Mouse (Mus musculus): ENCODE measurements around the gene Nanos2. TPM values are rescaled to one million over a fixed set of nuclear protein-coding genes. Genes with fewer than 3 reads are reported as not detected.

Gene Nanos2
- polyA plus RNA-seq, 1 experiment from 2014 or later, result not detected

GRCm38 (mm10) chr7:19024096-19024506, 36.9 kb downstream of the Nanos2 start, which contains the start of gene Sympk:
Sympk (plus strand) TSS chr7:19024377.
- H3K4me2 ChIP-seq (replicated peaks), result peak within 1 kb of the TSS; percentile 93
- H3K9ac ChIP-seq, result peak within 1 kb of the TSS; percentile 97
- WGBS, result under 1% methylated on average over 40 of the region's 50 CpGs
- no peaks in the 10 kb centered on the region for H3K9me3 ChIP-seq
- H3K4me3 ChIP-seq, result peak within 1 kb of the TSS; percentile 84
- peaks cover 28% of the 10 kb centered on the region for H3K4me1 ChIP-seq
- ATAC-seq (ENCODE audit: low FRiP score, low read depth), result peak; percentile 96
- 0 out of 2 replicates have a peak within 1 kb of the TSS, but pooled peaks have one; percentile 12 for H3K27ac ChIP-seq
- H3K27me3 ChIP-seq, result peaks cover 44% of the 10 kb centered on the region
- H3K36me3 ChIP-seq, result peaks cover 7% of the 10 kb centered on the region

GRCm38 (mm10) chr7:19024581-19025255, 37.5 kb downstream of the Nanos2 start:
- peak; percentile 52 for ATAC-seq (ENCODE audit: low FRiP score, low read depth)
- H3K4me3 ChIP-seq, result peak overlapping the region; percentile 84
- H3K9ac ChIP-seq, result peak overlapping the region; percentile 97
- peaks cover 41% of the 10 kb centered on the region for H3K27me3 ChIP-seq
- H3K27ac ChIP-seq, result 0 out of 2 replicates have a peak overlapping the region, but pooled peaks have one; percentile 12
- WGBS, result 1% methylated on average over 25 of the region's 36 CpGs
- peaks cover 13% of the 10 kb centered on the region for H3K36me3 ChIP-seq
- H3K4me1 ChIP-seq, result peaks cover 28% of the 10 kb centered on the region
- H3K4me2 ChIP-seq (replicated peaks), result peak overlapping the region; percentile 93
- no peaks in the 10 kb centered on the region for H3K9me3 ChIP-seq

- Histone ChIP-seq H3K4me2 (replicated peaks) (no peak overlapping the region), H3K4me1 (peaks cover 22% of the 10 kb centered on the region), H3K4me3 (no peak overlapping the region), H3K9me3 (no peaks in the 10 kb centered on the region), H3K27me3 (peaks cover 9% of the 10 kb centered on the region), H3K9ac (no peak overlapping the region), H3K27ac (no peak overlapping the region), H3K36me3 (peaks cover 46% of the 10 kb centered on the region)
- no peak for ATAC-seq (ENCODE audit: low FRiP score, low read depth)
These were observed 40.9 kb downstream of the Nanos2 start for GRCm38 (mm10) chr7:19028067-19028466.

DNA sequence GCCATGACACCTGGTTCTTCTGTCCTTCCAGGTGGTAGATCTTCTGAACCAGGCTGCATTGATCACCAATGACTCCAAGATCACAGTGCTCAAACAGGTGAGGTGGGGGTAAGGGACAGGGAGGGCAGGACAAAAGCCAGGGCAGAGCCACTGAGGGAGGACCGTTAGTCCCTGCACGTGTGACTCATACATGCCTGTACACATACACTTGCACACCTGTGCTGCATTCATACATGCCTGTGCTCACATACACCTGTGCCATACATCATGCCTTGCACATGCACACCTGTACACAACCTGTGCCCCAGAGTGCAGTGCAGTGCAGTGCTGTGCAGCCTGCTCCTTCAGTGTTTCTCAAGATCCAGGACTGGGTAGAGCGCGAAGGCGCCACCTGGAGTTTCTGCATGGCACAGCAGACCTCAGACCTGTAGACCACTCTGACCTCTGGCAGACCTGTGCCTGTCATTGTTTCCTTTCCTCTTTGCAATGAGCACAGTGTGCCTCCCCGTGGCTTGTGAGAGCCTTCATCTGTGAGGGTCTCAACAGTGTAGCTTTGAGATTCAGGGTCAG, 42.0 kb downstream of the Nanos2 start:
- Histone ChIP-seq H3K27ac (no peak overlapping the region), H3K4me2 (replicated peaks) (no peak overlapping the region), H3K4me3 (no peak overlapping the region), H3K27me3 (no peaks in the 10 kb centered on the region), H3K9me3 (no peaks in the 10 kb centered on the region), H3K9ac (no peak overlapping the region), H3K36me3 (peaks cover 54% of the 10 kb centered on the region), H3K4me1 (peaks cover 14% of the 10 kb centered on the region)
- 62% methylated on average over 6 of the region's 6 CpGs for WGBS
- ATAC-seq (ENCODE audit: low FRiP score, low read depth), result no peak; the same call in 1 of the 2 replicates

DNA sequence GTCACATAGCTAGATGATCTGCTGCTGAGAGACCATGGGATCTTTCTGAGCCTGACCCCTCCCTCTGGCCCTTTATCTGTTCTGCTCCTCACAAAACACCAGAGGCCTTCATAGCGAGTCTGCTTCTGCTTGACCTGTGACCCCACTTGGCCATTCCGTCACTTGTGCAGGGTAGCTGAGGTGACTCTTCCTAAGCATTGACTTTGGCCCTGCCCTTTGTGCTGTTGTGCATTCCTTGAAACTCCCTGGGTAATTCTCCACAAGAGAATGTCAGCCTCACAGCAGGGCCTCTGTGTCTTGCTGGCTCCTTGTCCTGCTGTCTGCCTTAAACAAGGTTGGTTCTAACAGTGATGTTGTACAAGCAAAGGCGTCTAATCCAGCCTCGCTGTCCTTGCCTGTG, 44.4 kb downstream of the Nanos2 start:
- no peak overlapping the region for H3K4me3 ChIP-seq
- no peaks in the 10 kb centered on the region for H3K9me3 ChIP-seq
- ATAC-seq (ENCODE audit: low FRiP score, low read depth), result no peak
- peaks cover 79% of the 10 kb centered on the region for H3K36me3 ChIP-seq
- WGBS, result 84% methylated on average over 4 of the region's 4 CpGs
- no peaks in the 10 kb centered on the region for H3K27me3 ChIP-seq
- H3K4me1 ChIP-seq, result no peaks in the 10 kb centered on the region
- H3K27ac ChIP-seq, result no peak overlapping the region
- no peak overlapping the region for H3K9ac ChIP-seq
- no peak overlapping the region for H3K4me2 ChIP-seq (replicated peaks)

Other genes starting within 250 kb of the Nanos2 start
- not detected in 2 replicates for gene Psg19, start 188.9 kb upstream of the Nanos2 start, polyA plus RNA-seq (2015; fragmentation: Nextera tagmentation; extraction: Ambion mirVana)
- 0.09 TPM in 1 of 2 replicates, not detected in the other for gene Psg17, start 165.8 kb upstream of the Nanos2 start, polyA plus RNA-seq (2015; fragmentation: Nextera tagmentation; extraction: Ambion mirVana)
- gene Mill2, start 147.4 kb upstream of the Nanos2 start, polyA plus RNA-seq (2015; fragmentation: Nextera tagmentation; extraction: Ambion mirVana), result 0.17 and 0.23 TPM in 2 replicates
- gene Pglyrp1, start 116.1 kb upstream of the Nanos2 start, polyA plus RNA-seq (2015; fragmentation: Nextera tagmentation; extraction: Ambion mirVana), result 0.74 and 1.0 TPM in 2 replicates
- 32.8 and 34.6 TPM in 2 replicates for gene Ccdc61, start 77.0 kb upstream of the Nanos2 start, polyA plus RNA-seq (2015; fragmentation: Nextera tagmentation; extraction: Ambion mirVana)
- gene Nova2, start 61.5 kb upstream of the Nanos2 start, polyA plus RNA-seq (2015; fragmentation: Nextera tagmentation; extraction: Ambion mirVana), result 0.33 and 0.41 TPM in 2 replicates
- gene Mypop, start 3.8 kb downstream of the Nanos2 start, polyA plus RNA-seq (2015; fragmentation: Nextera tagmentation; extraction: Ambion mirVana), result 5.2 and 6.3 TPM in 2 replicates
- 26.3 and 26.9 TPM in 2 replicates for gene Irf2bp1, start 16.6 kb downstream of the Nanos2 start, polyA plus RNA-seq (2015; fragmentation: Nextera tagmentation; extraction: Ambion mirVana)
- gene Foxa3, start 36.1 kb downstream of the Nanos2 start, polyA plus RNA-seq (2015; fragmentation: Nextera tagmentation; extraction: Ambion mirVana), result 3.5 and 4.1 TPM in 2 replicates
- 33.6 and 37.8 TPM in 2 replicates for gene Sympk, start 37.0 kb downstream of the Nanos2 start, polyA plus RNA-seq (2015; fragmentation: Nextera tagmentation; extraction: Ambion mirVana)
- gene Rsph6a, start 67.3 kb downstream of the Nanos2 start, polyA plus RNA-seq (2015; fragmentation: Nextera tagmentation; extraction: Ambion mirVana), result not detected in 2 replicates
- 16.8 and 17.4 TPM in 2 replicates for gene Dmwd, start 88.8 kb downstream of the Nanos2 start, polyA plus RNA-seq (2015; fragmentation: Nextera tagmentation; extraction: Ambion mirVana)
- gene Dmpk, start 96.4 kb downstream of the Nanos2 start, polyA plus RNA-seq (2015; fragmentation: Nextera tagmentation; extraction: Ambion mirVana), result 22.6 and 23.1 TPM in 2 replicates
- 13.4 and 13.9 TPM in 2 replicates for gene Six5, start 107.2 kb downstream of the Nanos2 start, polyA plus RNA-seq (2015; fragmentation: Nextera tagmentation; extraction: Ambion mirVana)
- 4.2 and 4.3 TPM in 2 replicates for gene Gm4969, start 131.0 kb downstream of the Nanos2 start, polyA plus RNA-seq (2015; fragmentation: Nextera tagmentation; extraction: Ambion mirVana)
- 16.8 and 19.1 TPM in 2 replicates for gene Fbxo46, start 132.5 kb downstream of the Nanos2 start, polyA plus RNA-seq (2015; fragmentation: Nextera tagmentation; extraction: Ambion mirVana)
- 17.1 and 18.1 TPM in 2 replicates for gene Qpctl, start 161.9 kb downstream of the Nanos2 start, polyA plus RNA-seq (2015; fragmentation: Nextera tagmentation; extraction: Ambion mirVana)
- 146 and 149 TPM in 2 replicates for gene Snrpd2, start 162.3 kb downstream of the Nanos2 start, polyA plus RNA-seq (2015; fragmentation: Nextera tagmentation; extraction: Ambion mirVana)
- gene Gipr, start 178.7 kb downstream of the Nanos2 start, polyA plus RNA-seq (2015; fragmentation: Nextera tagmentation; extraction: Ambion mirVana), result 0.29 and 0.41 TPM in 2 replicates
- 5.2 and 5.5 TPM in 2 replicates for gene Eml2, start 189.0 kb downstream of the Nanos2 start, polyA plus RNA-seq (2015; fragmentation: Nextera tagmentation; extraction: Ambion mirVana)
- gene Gpr4, start 225.1 kb downstream of the Nanos2 start, polyA plus RNA-seq (2015; fragmentation: Nextera tagmentation; extraction: Ambion mirVana), result 4.6 and 6.2 TPM in 2 replicates
- gene Opa3, start 240.9 kb downstream of the Nanos2 start, polyA plus RNA-seq (2015; fragmentation: Nextera tagmentation; extraction: Ambion mirVana), result 35.2 and 35.7 TPM in 2 replicates

Measured in limb, embryonic 13.5 days (tissue).